Mouse (Mus musculus) T-helper 2 cell (primary cell): ENCODE measurements around the gene Stk11.

Experiments
- in situ Hi-C: fragments of 300-600 bp; cut with MboI, MseI; formaldehyde crosslinking; loops from one replicate; pipeline ENCODE4 v1.15.1; 2025; ENCODE audit warnings: high pct_unique_total_duplicates

Gene Stk11

DNA sequence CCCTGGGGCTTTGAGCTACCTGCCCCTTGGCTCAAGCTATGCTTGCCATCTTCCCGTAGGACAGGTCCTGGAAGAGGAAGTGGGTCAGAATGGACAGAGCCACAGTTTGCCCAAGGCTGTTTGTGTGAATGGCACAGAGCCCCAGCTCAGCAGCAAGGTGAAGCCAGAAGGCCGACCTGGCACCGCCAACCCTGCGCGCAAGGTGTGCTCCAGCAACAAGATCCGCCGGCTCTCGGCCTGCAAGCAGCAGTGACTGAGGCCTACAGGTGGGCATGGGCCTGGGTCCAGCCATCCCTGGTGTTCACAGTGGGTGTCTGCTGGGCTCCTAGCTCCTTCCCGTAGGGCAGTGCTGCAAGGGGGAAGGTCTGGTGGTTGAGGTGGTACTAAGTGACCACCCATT, 14.2 kb downstream of the Stk11 start:
- in situ Hi-C loops: no loop called here

DNA sequence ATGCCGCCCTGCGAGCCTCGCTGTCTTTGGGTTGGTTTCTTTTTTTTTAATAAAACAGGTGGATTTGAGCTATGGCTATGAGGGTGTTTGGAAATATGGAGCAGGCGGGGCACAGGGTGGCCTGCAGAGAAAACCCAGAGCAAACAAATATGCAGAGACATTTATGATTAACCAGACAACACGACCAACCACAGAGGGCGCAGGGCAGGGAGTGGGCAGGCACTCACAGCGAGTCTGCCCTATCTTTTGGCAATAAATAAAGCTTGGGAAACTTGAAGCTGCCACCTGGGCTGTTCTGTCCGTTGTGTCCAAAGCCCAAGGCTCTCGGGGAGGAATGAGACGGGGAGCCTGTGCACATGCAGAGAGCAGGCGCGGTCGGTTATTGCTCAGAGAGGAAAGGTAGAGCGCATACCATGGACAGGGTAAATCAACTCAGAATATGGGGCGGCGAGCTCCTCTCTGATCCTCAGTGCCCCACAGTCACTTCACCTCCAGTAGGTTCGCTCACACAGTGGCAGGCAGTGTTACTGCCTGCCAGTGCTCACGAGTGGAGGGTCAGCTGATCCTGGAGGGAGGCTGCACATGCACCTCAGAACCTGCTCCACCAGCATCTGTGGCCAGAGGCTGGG, 14.9 kb downstream of the Stk11 start:
- in situ Hi-C loops: no loop called here

DNA sequence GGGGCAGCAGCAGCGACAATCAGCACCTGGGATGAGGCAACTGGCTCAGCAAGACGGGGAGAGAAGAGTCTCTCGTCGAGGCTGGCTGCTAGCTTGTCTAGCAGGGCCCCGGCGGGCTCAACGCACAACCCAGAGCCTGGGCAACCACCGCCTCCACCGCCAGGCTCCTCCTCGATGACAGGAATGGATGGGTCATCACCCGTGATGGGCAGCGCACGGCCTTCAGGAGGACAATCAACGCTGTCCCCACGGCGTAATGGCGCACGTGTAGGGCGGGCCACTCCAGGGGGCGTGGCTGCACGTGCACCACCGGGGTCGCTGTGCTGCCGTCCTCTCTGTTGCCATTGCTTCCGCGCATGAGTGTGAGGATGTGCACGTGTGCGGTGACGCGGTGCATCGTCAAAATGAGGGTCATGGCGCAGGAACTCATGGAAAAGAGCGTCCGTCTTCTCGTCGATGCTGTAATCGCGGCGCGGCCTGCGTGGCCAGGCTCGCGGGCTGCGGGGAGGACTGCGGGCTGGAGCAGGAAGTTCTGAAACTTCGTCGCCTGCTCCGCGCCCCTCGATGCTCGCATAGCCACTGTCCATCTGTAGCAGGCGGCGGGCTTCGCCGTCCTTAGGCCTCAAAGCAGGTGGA, 15.8 kb downstream of the Stk11 start:
- in situ Hi-C loops: no loop called here

DNA sequence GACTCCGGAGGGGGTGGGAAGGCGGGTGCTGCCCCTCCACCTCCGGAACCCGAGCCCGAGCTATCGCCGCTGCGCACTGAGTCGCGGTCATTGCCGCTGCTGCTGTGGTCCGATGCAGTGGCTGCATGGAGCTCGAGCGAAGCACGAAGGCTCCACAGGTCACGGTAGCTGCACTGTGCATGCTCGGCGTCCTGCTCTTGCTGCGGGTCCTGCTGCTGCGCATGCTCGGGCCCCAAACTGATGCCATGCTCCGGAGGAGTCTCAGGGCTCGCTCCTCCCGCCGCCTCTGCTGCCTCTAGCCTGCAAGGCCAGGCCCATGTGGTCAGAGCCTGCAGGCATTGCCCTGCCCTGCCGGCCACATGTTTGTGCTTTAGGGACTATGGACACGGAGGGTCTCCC, 16.3 kb downstream of the Stk11 start:
- in situ Hi-C loops: no loop called here

DNA sequence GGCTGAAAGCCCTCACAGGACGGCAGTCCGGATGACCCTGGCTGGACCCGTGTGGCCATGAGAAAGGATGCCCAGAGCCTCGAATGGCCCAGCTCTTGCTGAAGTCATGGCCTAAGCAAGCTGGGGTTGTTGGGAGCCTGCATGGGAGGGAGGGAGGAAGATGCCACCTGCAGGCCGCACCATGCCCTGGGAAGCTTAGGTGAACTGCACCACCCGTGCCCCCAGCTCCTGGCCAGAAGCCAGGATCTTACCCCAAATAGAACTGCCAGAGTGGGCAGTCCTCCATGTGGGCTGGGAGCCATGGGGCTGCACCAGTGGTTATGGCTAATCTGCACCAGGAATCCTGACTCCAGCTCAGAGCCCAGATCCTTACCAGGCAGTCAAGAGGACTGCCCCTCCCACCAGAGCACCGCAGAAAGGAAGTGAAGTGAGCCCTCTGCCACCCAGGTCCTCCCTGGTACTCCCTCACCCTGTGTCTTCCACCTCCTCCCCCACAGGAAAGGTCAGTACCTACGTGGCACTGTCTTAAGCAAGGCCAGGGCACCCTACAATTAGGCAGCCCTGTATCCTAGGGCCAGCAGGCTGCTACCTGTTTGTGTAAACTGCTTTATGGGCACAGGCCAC, 17.7 kb downstream of the Stk11 start:
- in situ Hi-C loops: no loop called here

DNA sequence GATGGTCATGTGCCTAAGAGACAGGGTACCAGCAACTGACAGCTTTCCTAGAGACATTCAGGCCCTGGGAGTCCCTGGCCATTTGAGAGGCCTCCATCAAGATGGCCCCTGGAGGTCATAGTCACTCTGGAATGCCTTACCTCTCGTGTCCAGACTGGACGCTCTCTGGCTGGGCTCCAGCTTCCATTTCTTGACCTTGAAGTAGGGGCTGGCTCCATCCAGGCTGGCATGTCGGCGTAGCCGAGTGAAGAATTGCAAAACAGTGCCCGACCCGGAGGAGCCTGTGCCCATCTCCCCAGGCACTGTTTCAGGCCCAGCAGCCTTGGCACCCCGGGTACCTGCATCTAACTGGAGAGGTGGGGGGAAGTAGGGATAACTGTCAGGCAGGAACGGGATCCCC, 18.8 kb downstream of the Stk11 start:
- in situ Hi-C loops: no loop called here

DNA sequence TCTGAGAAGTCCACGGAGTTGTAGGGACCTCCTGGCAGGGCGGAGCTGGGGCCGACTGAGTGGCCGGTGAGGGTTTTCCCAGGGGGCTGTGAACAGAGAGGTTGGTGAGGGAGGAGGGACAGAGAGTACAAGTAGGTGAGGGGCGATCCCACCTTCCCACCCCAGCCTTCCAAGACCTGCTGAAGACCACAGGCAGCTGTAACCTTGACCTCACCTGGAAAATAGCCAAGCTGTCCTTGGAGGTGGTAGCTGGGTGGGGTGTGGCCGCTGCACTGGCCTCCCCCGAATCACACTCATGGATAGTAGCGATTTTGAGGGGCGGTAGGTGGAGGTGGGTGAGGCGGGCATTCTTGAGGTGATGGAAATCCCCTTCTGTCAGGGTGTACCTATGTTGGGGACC, 19.6 kb downstream of the Stk11 start:
- in situ Hi-C loops: no loop called here

DNA sequence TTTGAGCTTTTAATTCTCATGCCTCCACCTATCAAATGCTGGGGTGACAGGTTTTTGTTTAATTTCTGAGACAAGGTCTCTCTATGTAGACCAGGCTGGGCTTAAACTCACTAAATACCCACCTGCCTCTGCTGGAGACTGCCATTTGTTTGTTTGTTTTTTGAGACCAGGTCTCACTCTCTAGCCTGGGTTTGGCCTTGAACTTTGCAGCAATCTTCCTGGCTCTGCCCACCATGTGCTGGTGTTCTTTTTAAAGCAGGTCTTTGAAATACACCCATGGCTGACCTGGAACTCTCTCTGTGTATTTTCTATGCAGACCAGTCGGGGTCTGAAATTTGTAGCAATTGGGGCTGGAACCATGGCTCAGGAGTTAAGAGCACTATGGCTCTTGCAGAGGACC, 20.0 kb downstream of the Stk11 start:
- in situ Hi-C loops: no loop called here

DNA sequence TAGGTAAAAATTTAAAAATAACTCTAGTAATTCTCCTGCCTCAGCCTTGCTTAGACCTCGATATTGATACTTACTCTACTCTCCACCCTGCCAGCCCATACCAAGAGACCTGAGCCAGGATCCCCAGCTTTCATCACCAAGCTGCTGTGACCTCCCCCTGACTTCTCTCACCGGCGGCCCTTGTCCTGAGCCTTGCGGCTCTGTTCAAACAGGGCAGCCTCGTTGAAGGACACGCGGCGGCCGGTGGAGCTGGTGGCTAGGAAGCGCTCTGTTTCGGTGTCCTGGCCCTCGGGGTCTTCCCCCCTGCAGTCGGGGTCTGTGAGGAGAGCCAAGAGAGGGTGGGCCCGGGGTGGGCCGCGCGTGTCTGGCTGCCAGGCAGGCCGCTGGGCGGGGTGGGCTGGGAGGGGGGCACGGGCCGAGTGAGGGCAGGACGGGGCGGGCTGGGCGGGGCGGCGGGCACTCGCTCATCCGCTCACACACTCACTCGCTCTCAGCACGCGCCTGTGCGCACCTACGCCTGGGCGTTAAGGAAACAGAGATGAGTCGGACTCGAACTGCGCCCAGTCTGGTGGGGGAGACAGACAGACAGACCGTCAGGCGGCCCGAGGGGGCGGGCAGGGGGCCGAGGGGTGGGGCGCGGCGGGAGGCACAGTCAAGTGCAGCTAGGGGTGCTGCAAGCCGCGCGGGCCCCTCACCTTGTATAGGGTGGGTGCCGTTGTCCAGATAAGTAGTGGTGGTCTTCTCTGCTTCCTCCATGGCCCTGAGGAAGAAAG, 20.8 kb downstream of the Stk11 start:
- in situ Hi-C loops: no loop called here

DNA sequence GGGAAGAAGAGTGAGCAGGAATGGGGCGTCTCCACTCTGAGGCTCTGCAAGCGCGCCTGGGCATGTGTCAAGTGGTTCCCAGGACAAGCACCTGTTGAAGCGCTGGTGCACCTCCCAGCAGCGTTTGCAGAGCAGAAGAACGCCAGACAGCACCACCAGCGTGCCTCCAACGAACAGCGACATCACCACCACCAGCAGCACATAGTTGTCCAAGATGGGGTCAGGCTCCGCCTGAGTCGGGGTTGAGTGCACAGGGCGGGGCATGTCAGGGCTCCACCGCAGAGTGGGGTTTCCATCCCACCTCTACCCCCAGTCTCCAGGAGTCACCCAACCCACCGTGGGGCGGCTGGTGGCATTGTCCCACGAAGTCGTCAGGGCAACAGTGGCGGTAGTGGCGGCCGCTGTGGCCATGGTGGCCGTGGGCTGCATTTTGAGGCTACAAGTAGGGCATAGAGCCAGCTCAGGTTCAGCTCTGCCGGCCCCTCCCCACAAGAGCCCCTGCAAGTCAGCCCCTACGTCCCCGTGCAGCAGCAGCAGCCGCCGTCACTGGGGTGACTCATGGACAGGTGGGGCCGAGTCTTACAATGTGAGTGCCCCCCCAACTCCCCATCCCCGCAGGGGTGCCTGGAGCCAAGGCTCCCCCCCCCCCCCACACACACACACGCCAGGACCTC, 21.5 kb downstream of the Stk11 start:
- in situ Hi-C loops: no loop called here

DNA sequence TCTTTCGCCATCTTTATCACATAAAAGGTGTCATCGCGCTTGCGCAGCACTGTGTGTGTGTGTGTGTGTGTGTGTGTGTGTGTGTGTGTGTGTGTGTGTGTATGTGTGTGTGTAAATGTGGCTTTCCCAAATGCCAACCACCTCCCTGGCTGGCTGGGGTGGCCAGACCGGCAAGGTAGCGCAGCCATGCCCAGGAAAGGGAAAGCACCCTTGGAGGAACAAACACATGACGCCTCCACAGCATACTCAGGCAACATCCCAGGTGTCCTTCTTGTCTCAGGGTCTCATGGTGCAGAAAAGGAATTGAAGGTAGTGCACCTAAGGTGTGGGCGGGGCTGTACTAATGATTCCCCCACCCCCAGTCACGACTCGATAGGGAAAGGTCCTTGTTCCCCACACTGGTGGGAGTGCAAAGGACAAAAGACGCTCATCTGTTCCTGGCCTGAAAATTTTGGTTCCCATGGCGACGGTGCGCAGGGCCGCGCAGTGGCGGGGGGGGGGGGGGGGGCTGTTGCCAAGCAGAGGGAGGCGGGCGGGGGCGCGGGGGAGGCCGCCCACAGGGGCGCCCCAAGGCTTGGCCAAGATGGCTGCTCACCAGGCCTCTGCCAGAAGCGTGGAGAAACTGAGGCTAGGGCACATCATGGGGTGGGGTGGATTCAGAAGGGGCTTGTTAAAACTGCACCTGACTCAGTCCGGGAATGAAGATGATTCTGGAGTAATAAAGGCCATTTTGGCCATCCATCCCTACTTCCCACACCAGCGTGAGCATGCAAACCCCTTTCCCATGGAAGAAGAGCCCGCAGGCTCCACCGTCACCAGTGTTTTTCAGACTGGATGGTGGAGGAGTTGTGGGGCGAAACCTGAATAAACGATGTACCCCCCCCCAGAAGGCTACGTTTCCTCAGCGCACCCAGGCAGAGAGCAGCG, 22.3 kb downstream of the Stk11 start:
- in situ Hi-C loops: no loop called here

DNA sequence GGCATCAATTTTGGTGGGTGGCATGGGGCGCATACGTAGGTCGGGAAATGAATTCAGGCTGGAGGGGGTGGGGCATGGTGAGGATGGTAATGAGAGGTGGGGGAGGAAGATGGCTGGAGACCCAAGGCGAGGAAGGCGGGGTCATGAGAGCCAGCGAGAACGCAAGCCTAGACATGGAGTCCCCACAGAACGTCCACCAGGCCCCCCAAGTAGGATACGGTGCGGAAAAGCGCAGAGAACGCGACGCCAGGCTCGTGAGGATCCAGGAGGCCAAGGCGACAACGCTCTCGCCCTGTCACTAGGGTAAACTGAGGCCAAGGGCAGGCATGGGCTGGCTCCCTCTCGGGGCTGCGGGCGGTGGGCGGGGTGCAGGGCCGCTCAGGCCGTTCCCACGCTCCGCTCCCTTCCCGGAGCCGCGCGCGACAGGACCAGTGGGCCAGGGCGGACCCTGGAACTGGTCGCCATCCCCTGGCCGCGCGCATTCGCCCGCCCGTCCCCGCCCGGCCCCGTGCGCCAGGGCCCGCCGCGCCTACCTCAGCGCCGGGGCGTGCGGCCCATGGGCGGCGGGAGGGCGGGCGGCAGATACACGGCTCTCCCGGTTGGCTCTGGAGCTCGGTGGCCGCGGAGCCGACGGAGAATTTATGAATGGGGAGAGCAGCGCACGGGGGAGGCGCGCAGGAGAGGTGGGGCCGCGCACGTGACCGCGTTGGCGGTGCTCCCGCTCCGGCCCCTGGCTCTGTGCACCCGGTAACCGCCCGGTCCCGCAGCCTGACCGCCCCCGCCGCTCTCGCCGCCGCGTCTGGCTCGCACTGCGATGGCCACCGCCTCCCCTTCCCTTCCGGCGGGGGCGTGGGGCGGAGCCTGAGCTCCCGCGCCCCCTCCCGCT, 23.2 kb downstream of the Stk11 start, which contains the start of gene Atp5d:
Atp5d (plus strand) TSS at position 80 of the 886 bp plus-strand sequence.
- in situ Hi-C loops: no loop called here

DNA sequence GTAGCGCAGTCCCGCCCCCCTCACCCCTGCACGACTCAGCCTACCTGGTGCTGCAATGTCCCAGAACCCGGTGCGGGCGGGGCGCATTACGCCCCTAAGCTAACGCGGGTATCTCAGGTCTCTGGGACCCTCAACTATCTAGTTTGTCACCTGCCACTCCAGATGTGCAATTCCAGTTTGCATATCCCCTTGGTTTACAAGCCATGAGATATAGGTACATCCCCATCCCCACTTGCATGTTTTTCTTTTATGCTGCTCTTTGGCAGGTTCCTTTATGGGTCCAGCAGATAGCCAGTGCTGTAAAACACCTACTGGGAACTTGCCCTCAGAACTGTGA, 23.8 kb downstream of the Stk11 start:
- in situ Hi-C loops: no loop called here

DNA sequence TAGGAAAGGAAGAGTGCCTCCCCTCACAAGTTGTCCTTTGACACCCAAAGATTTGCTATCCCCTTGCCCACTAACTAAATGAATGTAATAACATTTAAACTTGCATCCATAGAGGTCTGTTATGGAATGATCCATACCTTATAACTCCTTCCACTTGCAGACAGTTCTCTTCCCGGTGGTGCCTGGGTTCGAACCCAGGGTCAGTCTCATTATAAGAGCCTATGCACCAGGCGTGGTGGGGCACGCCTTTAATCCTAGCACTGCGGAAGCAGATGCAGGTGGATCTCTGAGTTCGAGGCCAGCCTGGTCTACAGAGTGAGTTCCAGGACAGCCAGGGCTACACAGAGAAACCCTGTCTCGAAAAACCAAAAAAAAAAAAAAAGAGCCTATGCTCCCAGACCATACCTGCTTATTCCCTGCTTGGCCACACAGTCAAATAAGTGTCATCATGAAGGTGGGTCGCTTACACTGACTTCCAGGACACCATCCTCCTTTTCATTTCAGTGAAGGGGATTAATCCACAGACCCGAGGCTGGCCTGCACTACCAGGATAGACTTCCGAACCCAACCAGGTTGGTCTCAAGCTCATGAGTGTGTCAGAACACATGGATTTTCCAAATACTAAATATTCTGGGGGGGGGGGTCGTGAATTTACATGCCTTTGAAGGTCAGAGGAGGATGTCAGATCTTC, 24.5 kb downstream of the Stk11 start:
- in situ Hi-C loops: loop anchor here (5.0 to 10.0 kb wide), 2 partner anchors 153 to 795 kb away; partner anchors contain the start of genes Cnn2 and Gadd45b

DNA sequence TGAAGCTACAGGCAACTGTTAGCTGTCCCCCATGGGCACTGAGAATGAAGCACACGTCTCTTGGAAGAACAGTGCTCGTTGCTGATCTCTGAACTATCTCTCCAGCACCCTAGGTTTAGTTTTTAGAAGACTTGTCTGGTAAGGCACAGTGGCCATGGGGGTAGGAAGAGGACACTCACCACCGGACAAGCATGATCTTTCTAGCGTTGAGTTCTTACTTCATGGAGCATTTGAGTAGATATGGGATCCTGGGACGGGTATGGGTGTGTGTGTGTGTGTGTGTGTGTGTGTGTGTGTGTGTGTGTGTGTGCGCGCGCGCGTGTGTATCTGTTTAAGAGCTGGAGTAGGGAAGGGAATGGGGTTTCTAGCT, 25.0 kb downstream of the Stk11 start, which contains the start of gene Cbarp:
Cbarp (minus strand) TSS at position 170 of the 370 bp plus-strand sequence.
- in situ Hi-C loops: loop anchor here (5.0 to 10.0 kb wide), 2 partner anchors 153 to 794 kb away; partner anchors contain the start of genes Cnn2 and Gadd45b

DNA sequence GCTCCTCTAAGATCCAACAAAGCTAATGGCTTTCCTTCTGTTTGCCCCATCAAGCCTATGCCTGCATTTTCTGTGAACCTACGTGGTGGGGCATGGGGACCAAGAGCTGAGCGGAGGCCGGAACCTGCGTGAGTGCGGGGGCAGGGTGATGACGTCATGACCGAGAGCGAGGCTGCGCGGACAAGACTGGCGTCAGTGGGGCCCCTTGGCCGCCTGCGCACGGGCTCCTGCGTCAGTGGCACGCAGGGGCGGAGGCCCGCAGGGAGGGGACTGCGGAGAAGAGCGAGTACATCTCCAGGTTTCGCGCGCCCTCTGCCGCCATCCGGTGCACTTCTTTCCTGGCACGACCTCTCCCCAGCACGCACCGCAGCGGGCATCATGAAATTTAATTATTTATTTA, 25.6 kb downstream of the Stk11 start:
- in situ Hi-C loops: loop anchor here (5.0 to 10.0 kb wide), 2 partner anchors 154 to 794 kb away; partner anchors contain the start of genes Cnn2 and Gadd45b

DNA sequence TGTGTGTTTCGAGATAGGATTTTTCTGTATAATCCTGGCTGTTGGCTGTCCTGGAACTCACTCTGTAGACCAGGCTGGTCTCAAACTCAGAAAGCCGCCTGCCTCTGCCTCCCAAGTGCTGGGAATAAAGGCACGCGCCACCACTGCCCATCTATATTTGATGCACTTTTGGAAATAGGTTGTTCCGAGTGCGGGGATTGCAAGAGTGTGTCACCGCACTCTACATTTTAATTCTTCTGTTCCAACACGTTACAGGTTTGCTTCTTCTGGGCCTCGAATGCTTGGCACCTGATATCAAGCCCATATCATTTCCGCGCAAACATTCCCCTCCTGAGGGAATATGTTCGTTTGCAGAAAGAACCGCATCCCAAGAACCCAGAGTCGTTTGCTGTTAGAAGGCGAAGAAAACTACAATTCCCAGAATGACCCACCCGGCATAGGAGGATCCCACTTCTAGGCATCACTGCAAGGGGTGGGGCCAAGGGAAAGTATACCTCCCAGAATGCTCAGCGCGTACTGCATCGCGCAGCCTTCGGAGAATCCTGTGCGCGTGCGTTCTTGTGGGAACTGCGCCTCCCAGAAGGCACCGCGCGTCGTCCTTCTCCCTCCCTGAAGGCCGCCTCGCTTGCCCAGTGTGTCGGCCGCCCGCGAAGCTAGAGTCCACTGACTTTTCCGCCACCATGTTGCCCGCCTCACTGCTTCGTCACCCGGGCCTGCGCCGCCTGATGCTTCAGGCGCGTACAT, 26.4 kb downstream of the Stk11 start:
- in situ Hi-C loops: loop anchor here (5.0 to 10.0 kb wide), 2 partner anchors 155 to 793 kb away; partner anchors contain the start of genes Cnn2 and Gadd45b

DNA sequence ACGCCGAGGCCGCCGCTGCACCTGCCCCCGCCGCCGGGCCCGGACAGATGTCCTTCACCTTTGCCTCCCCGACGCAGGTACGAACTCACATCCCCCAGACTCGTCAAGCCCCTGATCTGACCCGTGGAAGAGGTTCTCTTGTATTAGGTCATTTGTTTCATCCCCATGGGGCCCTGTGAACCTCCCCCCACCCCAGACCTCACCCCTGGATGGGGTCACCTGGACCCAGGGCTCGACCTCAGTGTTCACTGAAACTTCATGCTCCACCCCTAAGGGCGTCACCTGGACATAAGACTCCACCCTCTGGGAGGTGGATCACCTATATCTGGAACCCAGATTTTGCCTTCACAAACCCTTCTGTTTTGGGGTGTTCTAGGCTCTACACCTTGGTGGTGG, 26.9 kb downstream of the Stk11 start:
- in situ Hi-C loops: loop anchor here (5.0 to 10.0 kb wide), 2 partner anchors 155 to 792 kb away; partner anchors contain the start of genes Cnn2 and Gadd45b
